Mouse (Mus musculus) right cerebral cortex, postnatal 10 days (tissue): ENCODE results near the gene Itga1.

ENCODE experiments used
- DNase-seq, 2 experiments: peaks; one replicate each; pipeline ENCODE4 v3.0.0; 2021; ENCODE audit warnings: low spot score in 2 of 2

Itga1 gene

DNA sequence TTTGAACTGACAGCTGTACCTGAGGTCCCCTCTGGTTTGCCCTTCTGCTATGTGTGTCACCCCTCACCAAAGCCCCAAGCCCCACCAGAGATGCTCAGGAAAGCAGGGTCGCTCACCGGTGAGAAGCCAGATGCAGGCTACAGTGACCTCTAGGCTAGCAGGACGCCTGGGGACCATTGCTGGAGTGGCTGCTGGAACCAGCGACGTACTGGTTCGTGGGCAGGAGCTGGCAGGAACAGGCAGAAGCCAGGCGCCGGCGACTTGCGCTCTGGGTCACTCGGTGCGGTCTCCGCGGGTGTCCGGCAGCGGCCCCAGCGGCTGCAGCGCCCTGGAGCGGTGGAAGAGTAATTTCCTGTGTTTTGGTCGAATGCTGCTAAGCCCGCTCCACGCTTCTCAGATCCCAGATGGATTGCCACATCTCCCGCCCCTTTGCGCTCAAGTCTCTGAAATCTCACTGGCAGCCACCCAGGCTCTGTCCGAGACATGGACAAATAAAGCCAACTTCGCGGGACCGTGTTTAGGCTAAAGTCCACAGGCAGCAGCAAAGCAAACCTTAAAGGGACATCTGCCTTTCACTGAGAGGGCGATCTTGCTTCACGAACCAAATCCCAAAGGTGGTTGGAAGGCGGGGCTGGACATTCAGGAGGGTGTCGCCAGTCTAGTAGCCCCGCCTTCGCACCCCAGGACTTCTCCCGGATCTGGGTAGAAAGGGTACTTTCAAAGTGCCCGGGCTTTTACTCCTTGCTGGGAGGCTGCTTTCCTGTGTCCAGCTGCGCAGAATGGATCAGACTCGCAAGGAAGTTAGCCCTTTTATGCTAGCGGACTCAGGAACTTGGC, at the start of gene Itga1, which contains the start of gene Gm49395:
Gene Itga1, minus strand, starts transcription at position 610 of the 837 bp plus-strand sequence.
Gene Gm49395, minus strand, starts transcription at position 567 of the 837 bp plus-strand sequence.
- DNase-seq: peak; percentile 44 to 48

DNA sequence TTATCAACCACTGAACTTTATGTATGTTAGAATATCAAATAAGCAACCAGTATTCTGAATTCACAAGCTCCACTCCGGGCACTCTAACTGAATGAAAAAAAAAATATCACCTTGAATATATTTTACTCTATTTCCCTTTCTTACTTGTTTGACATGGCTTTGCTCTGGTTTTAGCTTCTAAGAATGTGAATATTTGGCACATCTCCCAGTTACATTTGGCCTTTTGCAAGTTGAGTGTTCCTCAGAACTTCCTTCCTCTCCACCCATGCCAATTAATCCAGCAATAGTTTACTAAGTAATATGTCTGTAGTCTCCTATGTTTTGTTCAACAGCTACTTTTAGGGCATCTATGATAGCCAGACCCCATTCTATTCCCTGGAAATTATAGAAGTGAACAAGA, 48.8 kb upstream of the Itga1 start:
- DNase-seq: no peak

DNA sequence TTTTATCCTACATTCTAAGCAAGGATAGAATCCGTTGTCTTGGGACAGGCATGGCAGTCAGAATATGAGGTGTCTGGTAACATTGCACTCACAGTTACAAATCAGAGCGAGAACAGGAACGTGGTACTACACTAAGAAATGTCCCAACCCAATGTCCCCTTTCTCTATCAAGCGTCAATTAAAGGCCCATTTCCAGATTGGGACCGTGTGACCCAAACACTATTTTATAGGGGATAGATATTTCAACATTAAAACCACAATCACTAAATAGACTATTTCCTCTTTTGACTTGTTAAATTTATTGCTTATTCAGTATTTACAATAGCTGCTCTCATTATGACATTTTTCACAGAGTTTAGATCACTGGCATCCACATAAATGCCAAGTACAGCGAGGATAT, 48.1 kb upstream of the Itga1 start:
- no peak for DNase-seq

DNA sequence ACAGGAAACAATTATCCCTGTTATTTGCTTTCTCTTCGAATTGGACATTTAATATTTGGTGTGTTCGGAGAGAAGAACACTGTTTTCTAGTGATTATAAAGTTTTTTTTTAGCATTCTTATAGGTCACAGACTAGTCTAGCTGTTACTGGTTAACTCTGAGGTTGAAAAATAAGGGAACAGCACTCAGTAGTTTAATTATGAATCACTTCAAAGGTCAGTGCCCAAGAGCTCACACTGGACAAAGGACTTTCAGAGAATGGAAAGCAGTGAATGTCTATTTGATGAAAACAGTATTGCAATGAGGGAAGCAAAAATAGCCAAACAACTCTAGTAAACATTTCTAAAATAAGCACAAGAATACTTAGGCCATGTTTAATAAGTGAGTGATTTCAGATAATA, 41.8 kb upstream of the Itga1 start:
- DNase-seq: no peak

DNA sequence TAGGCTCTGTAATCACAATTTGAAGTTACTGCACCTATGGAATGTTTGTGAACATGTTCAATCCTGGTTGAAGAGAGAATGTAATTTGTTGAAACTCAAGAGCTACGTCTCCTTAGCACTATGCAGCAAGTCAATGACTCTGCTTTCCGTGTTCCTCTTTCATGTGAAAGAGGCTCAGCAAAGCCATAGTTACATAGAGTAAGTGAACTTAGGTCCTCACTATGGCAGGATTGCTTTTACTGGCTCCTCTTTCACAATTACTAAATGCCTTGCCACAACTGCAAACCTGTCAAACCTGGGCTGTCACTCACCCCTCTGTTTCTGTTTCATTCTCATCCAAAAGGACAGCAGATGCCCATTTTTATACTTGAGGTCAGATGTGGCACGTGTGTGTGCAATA, 40.3 kb upstream of the Itga1 start:
- DNase-seq: no peak

DNA sequence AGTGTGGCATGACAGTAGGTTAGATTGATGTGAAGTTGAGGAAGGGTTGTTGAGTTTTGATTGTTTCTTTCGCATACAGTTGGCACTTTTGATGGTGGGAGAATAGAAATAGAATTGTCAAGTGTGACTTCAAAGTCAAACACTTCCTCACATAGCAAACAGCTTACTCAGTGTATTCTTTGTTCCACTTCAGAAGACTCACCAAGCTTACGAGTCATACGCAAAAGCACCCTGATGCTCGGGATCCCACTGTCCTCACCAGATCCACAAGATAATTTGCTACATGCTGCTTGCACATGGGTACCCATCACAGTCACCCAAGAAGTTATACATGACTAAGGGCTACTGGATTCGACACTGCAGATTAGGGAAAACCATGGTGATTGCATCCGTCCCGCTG, 36.7 kb upstream of the Itga1 start:
- DNase-seq: no peak

DNA sequence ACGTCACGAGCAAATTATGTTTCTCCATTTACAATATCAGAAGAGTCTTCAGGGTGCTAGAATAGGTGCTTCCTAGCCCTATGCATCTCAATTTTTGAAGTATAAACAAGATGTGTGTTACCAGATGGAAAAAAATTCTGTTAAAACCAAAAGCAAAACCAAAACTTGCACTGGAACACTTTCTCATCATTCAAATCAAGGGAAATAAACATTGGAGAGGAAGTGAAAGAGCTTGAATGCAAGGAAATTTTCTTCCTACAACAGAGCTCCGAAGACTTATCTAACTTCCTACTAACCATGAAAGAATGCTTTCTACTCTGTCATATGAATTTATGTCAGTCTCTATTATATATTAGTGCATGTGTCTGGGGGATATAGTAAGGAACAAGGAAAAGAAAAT, 35.0 kb upstream of the Itga1 start:
- DNase-seq: no peak

DNA sequence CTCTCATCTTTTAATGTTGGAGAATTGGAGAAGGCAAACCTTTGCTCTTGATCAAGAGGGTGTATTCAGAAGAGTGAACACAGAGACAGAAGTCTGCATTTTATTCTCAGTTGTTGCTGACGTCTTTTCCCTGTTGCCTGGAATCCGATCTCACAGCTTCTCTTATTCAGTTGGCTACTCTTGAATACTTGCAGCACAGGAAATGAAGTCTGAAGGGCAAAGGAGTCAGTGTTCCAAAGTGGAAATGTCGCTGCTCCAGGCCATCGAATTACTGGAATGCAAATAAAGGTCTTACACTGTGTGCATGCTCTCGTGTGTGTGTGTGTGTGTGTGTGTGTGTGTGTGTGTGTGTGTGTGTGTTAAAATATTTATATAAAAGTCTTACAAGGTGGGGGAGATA, 30.7 kb upstream of the Itga1 start:
- DNase-seq: no peak

DNA sequence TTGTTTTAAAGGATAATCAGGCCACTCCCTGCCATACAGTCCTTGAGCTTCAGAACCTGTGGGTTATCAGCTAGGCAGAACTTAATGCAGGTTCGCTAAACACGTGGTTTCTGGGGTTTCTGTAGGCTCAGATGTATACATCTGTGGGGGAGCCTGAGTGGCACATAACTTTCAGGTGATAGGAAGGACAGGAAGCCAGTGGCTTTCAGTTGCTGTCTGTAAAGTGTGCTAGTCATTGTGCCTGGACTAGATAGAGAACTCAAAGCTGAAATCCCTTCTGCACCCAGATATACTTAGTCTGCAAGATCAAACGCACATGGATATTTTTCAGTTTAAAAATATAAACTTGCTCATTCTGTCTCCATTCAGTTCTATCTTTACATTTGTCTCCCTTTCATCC, 29.6 kb upstream of the Itga1 start:
- no peak for DNase-seq

DNA sequence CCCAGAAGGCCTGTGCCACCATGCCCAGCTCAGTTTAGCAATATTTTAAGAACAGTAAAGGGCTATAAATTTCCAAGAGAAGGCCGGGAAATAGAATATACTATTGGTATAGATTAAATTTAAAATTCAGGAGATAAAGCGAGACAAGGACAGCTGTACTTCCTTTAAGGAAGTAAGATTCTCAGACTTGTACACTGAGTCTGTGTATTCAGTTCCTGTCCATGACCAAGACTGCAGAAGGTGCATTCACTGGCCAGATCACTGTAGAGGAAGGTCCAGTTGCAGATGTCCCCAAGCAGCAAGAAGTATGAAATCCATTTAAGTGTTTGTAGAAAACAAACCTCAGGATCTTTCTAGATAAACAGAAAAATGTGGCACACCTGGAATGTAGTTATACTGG, 28.3 kb upstream of the Itga1 start:
- DNase-seq: no peak

DNA sequence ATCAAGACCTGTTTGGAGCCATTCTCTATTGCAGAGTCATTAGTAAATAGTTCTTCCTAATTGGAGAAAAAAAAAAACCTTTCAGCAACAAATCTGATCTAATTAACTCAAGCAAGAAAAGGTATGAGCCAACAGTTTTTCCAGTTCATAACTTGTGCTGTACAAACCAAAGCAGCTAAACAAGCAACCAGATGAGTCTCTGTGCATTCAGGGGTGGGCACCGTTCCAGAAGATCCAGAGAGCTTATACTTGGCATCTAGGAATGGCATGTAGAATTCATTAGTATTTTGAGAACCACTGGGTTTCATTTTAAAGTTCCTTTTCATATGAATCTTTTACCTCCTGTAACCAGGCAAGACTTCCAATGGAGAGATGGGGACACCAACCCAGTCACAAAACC, 26.1 kb upstream of the Itga1 start:
- DNase-seq: no peak

DNA sequence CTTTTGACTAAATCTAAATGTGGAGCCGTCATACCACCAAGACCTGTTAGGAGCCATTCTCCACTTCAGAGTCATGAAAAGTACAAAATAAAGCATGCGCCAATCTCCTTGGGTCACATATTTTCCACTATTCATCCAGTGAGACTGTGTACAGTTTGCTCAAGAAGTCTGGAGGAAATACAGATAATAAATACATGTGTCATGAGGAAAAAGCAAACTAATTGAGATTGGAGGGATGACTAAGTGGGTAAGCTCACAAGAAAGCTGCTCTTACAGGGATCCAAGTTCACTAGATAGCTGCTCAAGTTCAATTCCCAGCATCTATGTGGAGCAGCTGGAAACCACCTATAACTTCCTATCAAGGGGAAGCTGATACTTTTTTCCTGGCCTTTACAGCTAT, 24.8 kb upstream of the Itga1 start:
- no peak for DNase-seq

DNA sequence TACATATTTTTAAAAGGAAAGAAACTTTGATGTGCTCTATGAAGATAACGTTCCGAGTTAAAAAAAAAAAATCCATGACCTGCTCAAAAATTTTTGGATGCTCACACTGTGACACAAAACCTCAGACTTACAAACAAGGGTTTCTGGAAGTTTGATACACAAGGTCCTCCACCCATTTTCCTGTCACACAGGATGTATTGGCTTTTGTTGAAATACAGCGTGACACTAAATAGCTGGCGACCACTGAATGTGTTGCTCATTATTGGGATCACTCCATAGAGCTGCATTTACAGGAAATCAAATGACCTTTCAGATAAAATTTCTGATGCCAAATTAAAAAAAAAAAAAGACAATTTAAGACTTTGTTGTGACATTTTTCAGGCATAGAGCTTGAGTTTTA, 23.4 kb upstream of the Itga1 start:
- no peak for DNase-seq

DNA sequence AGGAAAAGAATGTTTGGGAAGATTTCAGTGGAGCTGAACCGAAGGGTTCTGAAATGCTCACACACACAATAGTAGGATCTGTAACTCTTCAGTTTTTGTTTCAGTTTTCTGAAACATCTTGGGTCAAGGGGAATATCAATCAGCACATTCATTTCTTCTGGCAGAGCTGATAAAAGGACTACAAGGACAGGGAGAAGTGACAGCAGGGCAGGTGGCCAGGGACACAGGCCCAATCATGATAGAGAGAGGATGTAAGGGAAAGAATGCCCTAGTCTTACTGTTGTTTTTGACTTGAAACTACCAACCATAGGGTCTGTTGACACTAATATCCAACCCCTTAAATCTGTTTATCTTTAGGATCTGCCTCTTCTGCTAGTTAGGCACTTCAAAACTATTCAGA, 22.8 kb upstream of the Itga1 start:
- DNase-seq: no peak

DNA sequence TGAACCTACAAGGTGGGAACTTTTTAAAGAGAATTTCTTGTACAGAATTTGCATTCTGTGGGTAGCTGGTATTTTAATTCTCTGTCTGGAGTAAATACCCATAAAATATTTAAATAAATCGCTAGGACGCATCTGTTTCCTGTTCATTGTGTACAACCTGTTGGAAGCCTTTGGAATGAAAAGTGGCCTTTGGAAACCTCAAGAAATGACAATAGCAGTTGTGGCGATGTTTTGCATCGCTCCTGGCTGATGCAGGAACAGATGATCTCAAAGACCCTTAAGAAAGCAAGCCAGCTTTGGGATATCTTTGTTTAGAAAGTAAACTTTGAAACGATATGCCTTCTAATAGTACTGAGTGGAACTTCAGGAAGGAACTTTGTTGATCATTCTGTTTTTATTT, 17.0 kb upstream of the Itga1 start:
- no peak for DNase-seq

DNA sequence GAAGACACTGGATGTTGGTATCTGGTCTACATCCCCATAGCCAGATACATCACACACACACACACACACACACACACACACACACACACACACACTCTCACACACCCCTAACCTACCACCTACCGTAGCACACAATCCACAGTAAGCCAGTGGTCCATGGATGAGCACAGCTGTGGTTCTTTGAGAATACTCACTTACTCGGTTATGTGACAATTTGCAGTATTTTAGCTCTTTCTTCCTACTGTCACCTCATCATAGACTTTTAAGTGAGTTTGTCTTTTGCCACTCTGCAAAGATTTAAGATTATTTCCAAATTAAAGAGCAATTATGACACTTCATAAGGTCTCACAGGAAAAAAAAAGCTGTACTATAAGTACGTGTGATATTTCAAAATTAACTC, 16.4 kb upstream of the Itga1 start:
- DNase-seq: no peak

DNA sequence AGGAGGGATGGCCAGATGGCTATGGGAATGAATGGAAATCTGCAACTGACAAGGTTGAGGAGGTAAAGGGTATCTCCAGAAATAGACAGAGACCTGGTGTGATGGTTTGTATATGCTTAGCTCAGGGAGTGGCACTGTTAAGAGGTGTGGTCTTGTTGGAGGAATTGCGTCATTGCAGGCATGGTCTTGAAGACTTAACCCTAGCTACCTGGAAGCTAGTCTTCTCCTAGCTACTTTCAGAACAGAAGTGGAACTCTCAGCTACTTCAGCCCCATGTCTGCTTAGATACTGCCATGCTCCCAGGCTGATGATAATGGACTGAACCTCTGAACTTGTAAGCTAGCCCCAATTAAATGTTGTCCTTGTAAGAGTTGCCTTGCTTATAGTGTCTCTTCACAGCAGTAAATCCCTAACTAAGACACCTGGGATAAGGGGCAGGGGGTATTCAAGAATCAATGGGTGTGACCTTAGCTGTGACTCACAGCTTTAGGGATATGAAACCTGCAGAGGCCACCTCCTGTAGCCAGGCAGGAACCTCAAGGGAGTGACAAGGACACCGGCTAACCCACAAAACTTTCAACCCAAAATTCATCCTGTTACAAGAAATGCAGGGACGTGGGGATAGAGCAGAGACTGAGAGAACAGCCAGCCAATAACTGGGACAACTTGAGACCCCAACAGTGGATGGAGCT, 15.3 kb upstream of the Itga1 start:
- DNase-seq: no peak

DNA sequence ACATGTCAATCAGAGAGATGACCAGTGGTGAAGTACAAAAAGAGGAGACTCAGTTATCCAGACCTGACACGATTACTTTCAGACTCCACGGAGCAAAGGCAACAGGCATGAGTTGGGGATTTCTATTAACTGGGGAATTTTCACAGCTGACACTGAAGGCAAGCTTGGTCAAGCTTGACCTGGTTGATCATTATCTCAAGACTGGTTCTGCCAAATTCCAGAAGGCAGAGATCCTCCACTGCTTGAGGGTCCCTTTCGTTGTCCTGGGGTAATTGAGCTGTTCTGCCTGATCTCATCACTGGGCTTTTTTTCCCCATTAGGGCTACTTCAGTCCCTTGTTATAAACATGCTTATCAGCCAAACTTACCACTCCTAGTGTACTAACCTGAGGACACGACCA, 7.9 kb upstream of the Itga1 start:
- no peak for DNase-seq

DNA sequence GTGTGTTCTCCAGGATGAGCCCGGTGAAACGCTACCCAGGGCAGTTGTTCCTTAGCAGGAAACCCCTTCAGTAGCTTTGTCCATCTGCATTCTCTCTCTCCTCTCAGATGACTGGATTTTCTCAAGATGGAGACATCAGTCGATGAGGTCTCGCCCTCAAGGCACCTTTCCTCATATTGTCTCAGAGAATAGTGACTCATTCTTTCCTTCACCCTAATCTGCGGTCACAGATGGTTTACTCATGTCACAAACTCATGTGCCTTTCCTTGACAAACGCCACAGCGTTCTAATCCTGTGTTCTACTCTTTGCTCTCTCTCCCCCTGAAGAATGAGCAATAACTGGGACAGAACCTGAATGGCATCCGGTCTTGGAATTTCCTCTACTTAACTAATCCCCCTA, 5.7 kb upstream of the Itga1 start:
- DNase-seq: no peak

DNA sequence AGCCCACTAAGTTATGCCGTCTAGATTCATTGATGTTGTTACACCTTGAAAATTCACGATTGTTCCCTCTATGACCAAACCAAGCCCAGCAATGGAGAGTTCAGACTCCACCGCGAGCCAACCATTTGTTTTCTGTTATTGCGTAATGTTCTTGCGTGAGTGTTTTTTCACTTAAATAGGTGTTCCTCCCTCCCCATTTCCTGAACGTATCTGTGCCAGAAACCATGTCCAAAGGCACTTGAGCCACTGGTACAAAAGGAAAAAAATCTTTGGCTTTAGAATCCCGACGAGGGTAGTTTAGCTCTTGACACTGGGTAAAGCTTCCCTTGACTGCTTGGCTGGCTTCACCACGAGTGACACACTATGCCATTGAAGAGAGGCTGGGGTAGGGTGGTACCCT, 4.4 kb upstream of the Itga1 start:
- DNase-seq: no peak

DNA sequence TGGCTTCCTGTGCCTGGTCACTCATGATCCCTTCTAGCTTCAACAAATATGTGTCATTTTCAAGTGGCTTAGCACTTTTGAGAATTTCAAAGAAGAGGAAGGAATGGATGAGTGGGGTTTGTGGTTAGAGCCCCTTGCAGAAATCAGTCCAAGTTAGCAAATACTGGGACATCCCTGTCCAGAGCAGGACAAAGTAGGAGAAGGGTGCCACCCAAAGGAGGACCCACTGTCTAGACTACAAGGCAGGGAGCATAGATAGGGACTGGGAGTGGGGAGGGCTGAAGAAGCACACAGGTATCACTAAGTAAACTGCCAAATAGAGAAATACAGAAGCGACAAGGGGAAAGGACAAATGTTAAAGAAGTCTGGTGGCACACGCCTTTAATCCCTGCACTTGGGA, 990 bp upstream of the Itga1 start:
- DNase-seq: no peak

DNA sequence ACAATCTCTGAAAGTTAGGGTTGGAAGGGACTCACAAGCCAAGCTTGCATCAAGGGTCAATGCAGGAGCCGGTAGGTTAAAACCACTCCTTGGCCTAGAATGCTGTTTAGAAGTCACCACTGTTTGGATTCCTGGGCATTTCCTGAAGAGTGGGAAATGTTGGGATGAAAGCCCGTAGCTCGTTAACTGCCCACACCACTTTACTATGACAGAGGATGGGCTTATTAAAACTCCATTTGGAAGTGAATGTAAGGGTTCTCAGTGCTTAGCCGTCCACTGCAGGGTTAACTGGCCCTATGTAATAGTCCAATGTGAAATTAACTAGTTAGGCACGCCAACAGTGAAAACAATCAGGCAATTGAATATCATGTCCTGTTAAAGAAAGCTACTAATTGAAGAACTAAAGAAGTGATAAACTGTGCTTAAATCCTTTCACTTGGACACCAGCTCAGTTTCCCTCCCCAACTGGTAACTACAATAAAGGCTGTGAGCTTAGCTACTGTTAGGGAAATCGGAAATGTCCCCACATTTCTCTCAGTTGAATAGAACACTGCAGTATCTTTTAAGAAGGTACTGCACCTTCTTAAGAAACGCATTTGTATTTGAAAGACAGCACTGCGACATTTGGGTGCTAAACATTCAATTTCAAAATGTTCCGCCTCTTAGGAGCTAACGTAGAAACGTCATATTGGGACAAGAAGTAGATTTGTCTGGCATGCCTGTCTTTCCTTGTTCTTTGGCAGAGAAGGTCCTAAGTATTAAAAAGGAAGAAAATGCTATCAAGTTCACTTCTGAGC, 1.2 kb downstream of the Itga1 start:
- no peak for DNase-seq

DNA sequence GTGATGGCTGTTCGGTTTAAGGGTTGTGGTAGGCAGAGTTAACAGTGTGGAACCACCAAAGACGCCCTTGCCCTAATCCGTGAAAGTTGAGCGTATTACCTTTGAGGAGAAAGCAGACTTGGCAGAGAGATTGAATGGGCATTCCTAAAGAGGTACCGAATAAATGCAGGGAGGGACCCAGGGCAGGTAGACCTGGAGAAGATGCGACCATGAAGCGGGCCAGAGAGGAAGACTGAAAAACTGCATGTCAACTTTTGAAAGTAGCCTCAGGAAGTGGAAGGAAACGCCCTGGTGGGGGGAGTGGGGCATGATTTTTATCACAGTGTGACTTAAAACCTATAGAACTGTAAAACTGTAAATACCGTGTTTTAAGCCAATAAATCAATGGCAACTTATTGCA, 2.4 kb downstream of the Itga1 start:
- no peak for DNase-seq
